Mouse (Mus musculus) gastrocnemius, postnatal 25 days (tissue): ENCODE results near the gene Glrx3. TPM values are rescaled to one million over a fixed set of nuclear protein-coding genes. Genes with fewer than 3 reads are reported as not detected.

ENCODE experiments used
- DNase-seq: peaks from one replicate; pipeline ENCODE4 v3.0.0; 2022
- total RNA-seq, 2 experiments: library from RNA; stranded (reverse); gene quantifications; 1 replicate in 1 of 2; 2 replicates in 1 of 2; pipeline ENCODE4 v1.2.3; 2021

The Glrx3 gene
- total RNA-seq, 2 experiments from 2014 or later, result 99.3 to 111 TPM

DNA sequence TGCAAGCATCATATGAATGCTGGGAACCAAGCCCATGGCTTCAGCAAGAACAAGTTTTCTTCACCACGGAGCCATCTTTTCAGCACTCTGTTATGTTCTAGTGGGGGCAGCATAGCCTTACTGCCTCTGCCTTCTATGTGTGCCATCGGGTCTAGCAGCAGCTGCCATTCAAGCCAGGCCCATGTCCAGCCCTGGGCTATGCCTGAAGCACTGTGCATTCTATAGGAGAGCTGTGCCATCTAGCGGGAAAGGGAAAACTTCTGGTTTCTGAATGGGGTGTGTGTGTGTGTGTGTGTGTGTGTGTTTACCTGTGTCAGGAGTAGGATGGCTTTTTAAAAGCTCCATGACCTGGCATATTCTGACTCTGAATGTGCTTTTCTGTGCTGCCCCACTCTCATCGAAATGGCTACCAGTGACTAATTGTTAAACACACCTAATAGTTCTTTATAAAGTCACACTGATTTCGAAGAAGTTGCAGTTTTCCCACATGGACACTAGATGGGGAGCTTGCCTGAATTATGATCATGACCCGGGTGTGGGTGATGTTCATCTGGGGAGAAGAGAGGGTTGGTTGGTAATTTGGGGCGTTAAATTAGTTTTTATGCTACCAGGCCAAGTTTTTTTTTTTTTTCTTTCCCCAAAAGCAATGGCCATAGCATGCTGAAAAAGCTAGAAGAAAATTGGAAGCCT, 34.2 kb downstream of the Glrx3 start:
- DNase-seq, result no peak

DNA sequence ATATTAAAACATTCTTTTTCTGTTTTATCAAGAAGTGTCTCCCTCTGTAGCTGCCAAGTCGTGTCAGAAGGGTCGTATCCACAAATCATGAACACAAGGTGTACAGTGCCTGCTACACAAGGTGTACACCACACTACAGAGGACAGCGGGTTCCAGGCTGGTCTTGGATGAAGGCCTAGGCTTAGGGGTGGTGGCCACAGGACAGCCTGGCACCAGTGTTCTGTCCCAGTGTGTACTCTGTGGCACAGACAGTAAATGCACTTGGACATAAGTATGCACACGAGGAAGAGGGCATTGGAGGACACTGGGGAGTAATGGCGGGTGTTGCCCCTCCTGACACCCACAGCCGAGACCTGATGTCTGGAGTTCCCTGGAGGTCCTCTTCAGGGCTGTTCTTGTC, 34.7 kb downstream of the Glrx3 start:
- DNase-seq, result no peak

DNA sequence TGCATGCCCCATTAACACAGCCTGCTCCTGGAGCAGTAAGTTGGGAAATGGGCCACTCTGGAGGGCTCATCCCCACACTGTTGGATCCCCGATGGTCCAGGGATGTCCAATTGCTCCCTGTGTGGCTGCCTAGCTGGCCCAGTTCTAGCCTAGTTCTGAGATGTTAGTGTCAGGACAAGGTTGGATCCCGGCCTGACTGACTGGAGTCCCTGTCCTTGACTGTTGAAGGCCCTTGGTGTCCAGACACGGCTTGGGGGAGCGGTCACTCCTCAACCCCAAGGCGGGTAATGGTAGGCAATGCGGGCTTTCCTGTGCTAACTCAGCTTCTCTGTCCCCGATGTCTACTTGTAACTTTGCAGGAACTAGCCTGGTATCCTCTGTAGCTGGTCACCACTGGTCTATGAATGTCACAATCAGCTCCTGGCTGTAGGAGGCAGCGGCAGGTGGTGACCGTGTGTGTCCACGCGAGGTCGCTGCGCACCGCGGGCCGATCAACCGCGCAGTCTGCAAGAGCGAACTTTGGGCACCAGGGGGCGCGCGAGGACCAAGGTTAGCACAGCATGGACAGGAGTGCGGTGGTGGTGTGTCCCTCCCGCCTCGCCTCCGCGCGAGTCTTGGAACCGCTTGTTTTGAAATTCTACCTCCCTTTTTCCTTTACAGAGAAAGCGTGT, 40.7 kb downstream of the Glrx3 start:
- peak; percentile 85 for DNase-seq

DNA sequence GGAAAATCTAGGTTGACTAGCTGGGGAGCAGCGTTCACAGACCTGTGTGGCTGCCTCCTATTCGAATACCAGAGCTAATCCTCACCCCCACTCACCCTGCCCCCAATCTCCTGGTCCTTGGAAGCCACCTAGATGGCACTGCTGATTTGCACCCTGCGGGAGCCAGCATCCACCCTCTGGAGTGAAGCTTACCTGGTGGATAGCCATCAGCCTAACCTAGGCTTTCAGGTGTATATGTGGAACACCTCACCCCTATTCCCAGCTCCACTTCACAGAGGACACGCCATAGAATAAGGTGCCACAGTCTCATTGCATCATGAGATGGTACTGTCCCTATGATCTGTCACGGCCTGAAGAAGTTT, 41.2 kb downstream of the Glrx3 start:
- no peak for DNase-seq

DNA sequence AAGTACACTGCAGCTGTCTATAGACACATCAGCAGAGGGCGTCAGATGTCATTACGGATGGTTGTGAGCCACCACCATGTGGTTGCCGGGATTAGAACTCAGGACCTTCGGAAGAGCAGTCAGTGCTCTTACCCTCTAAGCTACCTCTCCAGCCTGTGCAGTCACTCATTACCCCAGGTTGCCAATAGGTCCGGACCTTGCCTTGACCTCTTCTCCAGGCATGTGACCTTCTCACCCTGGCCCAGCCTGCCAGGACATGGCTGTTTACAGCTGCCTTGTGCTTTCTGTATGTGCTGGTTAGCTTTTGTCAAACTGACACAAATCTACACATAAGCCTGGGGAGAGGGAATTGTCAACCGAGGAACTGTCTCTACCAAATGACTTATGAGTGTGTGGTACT, 43.4 kb downstream of the Glrx3 start:
- no peak for DNase-seq

DNA sequence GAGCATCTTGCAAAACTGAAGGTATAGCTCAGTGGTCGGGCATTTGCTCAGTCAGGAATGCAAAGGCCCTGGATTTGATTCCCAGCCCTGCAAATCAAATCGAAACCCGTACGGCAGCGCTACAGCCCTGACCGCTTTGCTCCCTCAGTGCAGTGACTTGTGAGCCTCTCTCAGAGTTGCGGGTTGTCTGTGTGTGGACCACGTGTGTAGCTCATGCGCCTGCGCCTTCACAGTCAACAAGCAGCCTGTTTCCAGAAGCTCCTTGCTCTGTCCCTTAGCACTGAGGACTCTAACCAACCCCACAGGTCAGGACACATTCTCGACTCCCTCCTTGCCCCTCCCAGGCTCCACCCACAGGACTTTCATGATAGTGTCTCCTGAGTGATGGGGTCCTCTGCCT, 46.6 kb downstream of the Glrx3 start:
- no peak for DNase-seq

DNA sequence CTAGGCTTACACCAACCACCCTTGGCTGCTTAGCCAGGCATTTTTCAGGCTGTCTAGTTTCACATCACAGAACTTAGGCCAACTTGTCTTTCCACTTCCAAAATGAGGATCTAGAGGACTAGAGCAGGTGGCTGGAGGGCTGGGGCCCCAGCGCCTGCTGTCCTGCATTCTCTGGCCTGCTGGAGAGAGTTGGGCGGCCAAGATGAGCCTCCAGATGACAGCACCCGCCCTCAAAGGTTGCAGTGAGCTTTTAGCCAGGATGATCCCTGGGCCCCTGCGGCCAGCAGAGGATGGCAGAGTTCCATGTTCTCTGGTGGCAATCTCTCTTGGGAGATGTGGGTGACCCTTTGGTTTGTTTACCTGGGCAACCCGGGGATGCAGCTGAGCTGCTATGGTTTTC, 51.0 kb downstream of the Glrx3 start:
- peak; percentile 71 for DNase-seq

DNA sequence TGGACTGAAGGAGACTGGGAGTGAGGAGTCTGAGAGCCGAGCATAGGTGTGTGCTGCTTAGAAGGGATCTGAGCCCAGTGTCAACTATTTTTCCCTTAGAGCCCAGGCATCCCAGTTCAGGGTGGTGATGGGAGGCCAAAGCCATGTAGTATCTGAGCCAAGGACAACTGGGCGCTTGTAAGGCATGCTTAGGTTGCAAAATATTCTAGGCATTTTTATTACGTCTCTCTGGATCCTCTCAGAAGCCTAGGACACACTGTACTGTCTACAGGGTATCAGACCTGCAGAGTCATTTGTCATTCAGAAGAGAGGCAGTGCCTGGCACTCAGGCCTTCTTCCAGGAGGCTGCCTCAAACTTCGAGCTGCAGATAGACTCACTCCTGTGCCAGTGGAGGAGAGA, 53.3 kb downstream of the Glrx3 start:
- peak; percentile 55 for DNase-seq

DNA sequence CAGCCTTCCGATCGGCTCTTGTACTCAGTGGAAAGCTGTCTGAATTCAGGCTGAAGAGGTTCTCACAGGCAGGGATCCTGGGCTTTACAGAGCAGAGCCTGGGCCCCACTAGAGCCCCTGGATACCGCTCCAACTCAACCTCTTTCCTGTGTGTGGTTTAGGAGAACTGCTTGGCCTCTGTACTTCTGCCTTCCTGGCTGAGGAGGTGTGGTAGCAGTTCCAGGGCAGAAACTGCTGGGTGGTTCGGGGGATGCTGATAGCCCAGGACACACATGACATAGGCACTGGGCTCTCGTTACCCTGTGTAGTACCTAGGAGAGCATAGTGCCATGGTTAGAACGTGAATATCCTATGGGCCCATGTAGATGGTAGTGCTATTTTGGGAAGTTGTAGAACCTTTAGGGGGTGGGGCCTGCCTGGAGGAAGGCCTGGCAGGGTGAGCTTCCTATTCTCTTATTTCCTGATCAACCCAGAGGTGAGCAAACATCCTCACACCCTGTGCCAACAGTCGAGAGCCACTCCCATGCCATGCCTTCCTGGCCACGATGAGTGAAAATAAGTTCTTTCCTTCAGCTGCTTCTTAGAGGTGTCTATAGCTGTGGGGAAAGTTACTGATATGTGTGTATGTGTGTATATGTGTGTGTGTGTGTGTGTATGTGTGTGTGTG, 55.0 kb downstream of the Glrx3 start:
- DNase-seq, result no peak

DNA sequence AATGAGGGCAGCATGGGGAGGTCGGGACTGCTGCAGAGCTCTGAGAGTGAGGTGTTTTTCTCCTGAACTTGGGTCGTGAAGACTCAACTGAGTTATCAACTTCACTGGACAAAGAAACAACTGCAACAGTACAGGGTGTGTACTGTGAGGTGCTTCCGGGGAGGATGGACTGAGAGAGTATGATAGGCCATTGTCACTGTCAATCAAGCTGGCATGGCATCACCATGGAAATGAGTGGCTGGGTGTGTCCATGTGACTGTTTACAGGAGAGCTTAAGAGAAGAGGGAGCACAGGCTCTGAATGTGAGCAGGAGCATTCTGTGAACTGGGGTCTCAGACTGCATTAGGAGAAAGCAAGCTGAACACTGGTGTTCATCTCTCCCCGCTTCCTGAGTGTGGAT, 61.3 kb downstream of the Glrx3 start:
- no peak for DNase-seq

DNA sequence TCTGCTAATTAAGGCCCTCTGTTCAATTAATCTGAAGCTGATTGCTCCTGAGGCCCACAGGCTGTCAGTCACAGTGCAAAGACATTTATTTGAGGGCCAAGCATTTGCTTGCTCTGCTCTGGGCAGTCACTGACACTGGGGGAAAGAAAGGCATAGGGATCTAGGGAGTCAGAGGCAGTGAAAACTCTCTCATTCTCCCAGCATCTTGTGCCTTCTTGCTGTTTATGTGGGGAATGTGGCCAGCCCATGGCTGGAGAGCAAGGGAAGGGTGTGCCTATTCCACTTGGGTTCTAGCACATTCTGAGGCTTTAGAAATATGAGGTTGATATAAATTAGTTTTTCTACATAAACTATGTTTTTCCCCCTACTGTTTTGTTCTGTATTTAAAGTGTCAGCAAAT, 80.2 kb downstream of the Glrx3 start:
- DNase-seq, result peak; percentile 27

DNA sequence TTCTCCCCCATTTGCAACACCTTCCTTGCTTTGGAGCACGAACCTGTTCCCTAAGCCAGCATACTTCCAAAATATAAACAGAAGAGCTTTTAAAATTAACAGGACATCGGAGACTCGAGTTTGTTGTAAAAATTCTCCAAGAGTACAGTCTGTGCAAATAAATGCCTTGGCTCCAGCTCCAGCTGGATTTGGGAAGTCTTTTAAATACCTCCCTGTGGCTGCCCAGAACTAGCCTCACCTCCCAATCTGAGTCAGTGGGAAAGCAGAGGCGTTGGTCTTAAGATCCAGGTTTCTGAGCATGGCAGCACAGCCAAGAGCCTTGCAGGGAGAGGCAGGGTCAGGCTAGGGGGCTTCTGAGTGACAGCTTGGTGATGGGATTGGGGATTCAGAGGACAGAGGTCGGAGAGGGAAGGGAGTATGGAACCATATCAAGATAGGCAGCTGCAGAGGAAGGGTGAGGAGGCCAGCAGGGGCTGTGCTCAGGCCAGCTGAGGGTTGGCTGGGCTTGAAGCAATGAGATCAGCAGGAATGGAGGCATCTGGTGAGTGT, 80.7 kb downstream of the Glrx3 start:
- peak; percentile 57 for DNase-seq

Other genes with a start within 250 kb of the Glrx3 start
- 1 to 10 TPM; 6.6 to 8.6 TPM for gene Ebf3, start 123.2 kb upstream of the Glrx3 start, total RNA-seq
- gene 9430038I01Rik, start 26.9 kb upstream of the Glrx3 start, total RNA-seq, result 1 to 10 TPM; 2.7 to 3.9 TPM